Mouse (Mus musculus) thymus, adult 18-20 months (tissue): ENCODE measurements around the gene H2afb2.

Experiments used
- DNase-seq, 2 experiments: peaks; one replicate each; pipeline ENCODE4 v3.0.0; 2022; ENCODE audit warnings: mixed read lengths in 2 of 2

Gene H2afb2

GRCm38 (mm10) chrX:116680878-116681277 lies at the start of gene H2afb2:
H2afb2 (plus strand) TSS chrX:116681178.
- DNase-seq = no peak
